Mouse (Mus musculus): Measurements from ENCODE around the gene Fzr1. TPM values are rescaled to one million over a fixed set of nuclear protein-coding genes. Genes with fewer than 3 reads are reported as not detected.

The Fzr1 gene
- total and polyA plus RNA-seq, 3 experiments = 33.1 to 75.4 (median 44.5) TPM

GRCm38 (mm10) chr10:81336558-81336957, 41.8 kb downstream of the Fzr1 start:
- H3K4me3 ChIP-seq (replicated peaks in 1 of 3; ENCODE audit: low read depth in 2 of 3, low read length in 2 of 3, poor library complexity in 1 of 3) = no peak overlapping the region
- H3K79me2 ChIP-seq (replicated peaks; ENCODE audit: control insufficient read depth, extremely low read depth, insufficient read depth, poor library complexity, severe bottlenecking) = no peaks in the 10 kb centered on the region
- no peak for DNase-seq (ENCODE audit: extremely low read depth)
- peaks cover 0 to 7% of the 10 kb centered on the region in 2 experiments for H3K36me3 ChIP-seq (replicated peaks in 1 of 2; ENCODE audit: control insufficient read depth in 1 of 2, insufficient read depth in 1 of 2, low read length in 1 of 2)
- peaks cover 4 to 5% of the 10 kb centered on the region in 2 experiments; a peak in 3 of 4 replicates for H3K4me1 ChIP-seq (ENCODE audit: control insufficient read depth in 1 of 2, insufficient read depth in 2 of 2)
- dilution Hi-C loops (cut with MboI; ENCODE audit: extremely low pct_ligation_motif_present, extremely low pct_unique_long_range_greater_than_20kb, low sequenced_read_pairs) (no loop called here), in situ Hi-C loops (cut with MboI; ENCODE audit: low pct_ligation_motif_present, low pct_unique_long_range_greater_than_20kb, low sequenced_read_pairs) (no loop called here)
- H3K27ac ChIP-seq (ENCODE audit: insufficient read depth, low read depth) = no peak overlapping the region
- peaks cover 6% of the 10 kb centered on the region for H3K27me3 ChIP-seq (replicated peaks)
- no peak overlapping the region for H3K4me2 ChIP-seq (ENCODE audit: insufficient read depth, low read depth, poor library complexity, severe bottlenecking)
- H3K9ac ChIP-seq (ENCODE audit: insufficient read depth, low read depth) = no peak overlapping the region
- TF ChIP-seq TBP (conservative IDR thresholded peaks at IDR 0.05; ENCODE audit: low read depth, low read length) = no peak
- TF ChIP-seq CHD2 (IDR thresholded peaks at IDR 0.05; ENCODE audit: low read length) = no peak
- TF ChIP-seq SIN3A (IDR thresholded peaks at IDR 0.05; ENCODE audit: low read length) = no peak
- TF ChIP-seq HCFC1 (IDR thresholded peaks at IDR 0.05; ENCODE audit: low read depth, low read length) = no peak
- TF ChIP-seq MEF2A (IDR thresholded peaks at IDR 0.05; ENCODE audit: borderline replicate concordance, low read depth, low read length) = no peak
- no peak for TF ChIP-seq NELFE (IDR thresholded peaks at IDR 0.05; ENCODE audit: low read depth, low read length)
- no peak for TF ChIP-seq E2F4 (IDR thresholded peaks at IDR 0.05; ENCODE audit: insufficient replicate concordance, low read depth, low read length)
- H3K9me3 ChIP-seq (replicated peaks; ENCODE audit: low read length) = no peaks in the 10 kb centered on the region

DNA sequence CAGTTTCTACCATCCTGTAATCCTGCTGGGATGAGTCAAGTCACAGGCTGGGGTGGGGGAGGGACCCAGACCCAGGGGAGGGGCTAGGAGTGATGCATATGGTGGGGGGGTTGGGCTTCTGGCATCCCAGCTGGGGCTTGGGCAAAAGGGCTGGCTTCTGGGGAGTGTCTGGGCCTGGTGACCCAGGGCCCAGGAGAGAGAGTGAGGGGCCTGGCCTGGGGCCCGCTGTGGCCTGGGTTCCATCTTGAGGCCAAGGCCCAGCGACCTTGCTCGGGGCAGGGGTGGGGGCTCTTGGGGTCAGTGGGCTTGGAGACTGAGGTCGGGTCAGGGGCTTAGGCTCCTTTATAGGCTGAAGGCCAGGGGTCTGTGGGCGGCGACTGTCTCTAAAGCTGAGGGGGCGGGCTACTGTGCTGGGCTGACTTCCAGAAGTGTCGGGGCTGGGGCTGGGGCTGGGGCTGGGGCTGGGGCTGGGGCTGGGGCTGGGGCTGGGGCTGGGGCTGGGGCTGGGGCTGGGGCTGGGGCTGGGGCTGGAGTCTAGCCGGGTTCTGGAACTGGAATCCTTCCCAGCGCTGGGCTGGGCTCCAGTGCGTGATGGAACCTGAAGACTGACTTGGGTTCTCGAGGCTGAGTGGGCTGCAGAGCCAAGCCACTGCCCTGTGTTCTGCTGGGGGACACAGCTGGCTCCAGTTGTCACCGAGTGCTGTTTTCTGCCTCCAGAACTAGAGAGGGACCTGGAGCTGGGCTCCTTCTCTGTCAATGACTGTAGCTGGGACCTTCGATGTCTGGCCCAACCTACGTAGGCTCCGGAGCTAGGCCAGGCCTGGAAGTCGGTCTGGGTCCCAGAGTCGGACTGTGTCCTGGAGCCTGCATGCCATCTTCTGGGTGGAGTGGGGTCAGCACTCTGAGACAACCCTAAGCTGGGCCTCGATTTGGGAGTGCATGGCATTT, 42.6 kb downstream of the Fzr1 start:
- H3K27ac ChIP-seq (ENCODE audit: insufficient read depth, low read depth) = no peak overlapping the region
- peaks cover 0 to 7% of the 10 kb centered on the region in 2 experiments for H3K36me3 ChIP-seq (replicated peaks in 1 of 2; ENCODE audit: control insufficient read depth in 1 of 2, insufficient read depth in 1 of 2, low read length in 1 of 2)
- H3K4me2 ChIP-seq (ENCODE audit: insufficient read depth, low read depth, poor library complexity, severe bottlenecking) = no peak overlapping the region
- in situ Hi-C loops (cut with MboI; ENCODE audit: low pct_ligation_motif_present, low pct_unique_long_range_greater_than_20kb, low sequenced_read_pairs) (no loop called here), dilution Hi-C loops (cut with MboI; ENCODE audit: extremely low pct_ligation_motif_present, extremely low pct_unique_long_range_greater_than_20kb, low sequenced_read_pairs) (no loop called here)
- H3K9ac ChIP-seq (ENCODE audit: insufficient read depth, low read depth) = no peak overlapping the region
- no peak overlapping the region for H3K4me3 ChIP-seq (replicated peaks in 1 of 3; ENCODE audit: low read depth in 2 of 3, low read length in 2 of 3, poor library complexity in 1 of 3)
- TF ChIP-seq RAD21 (IDR thresholded peaks at IDR 0.05; ENCODE audit: low read depth, low read length) = no peak
- no peak for TF ChIP-seq USF1 (IDR thresholded peaks at IDR 0.05; ENCODE audit: low read depth, low read length)
- no peak for TF ChIP-seq ZC3H11A (IDR thresholded peaks at IDR 0.05; ENCODE audit: low read depth, low read length)
- no peak for TF ChIP-seq BHLHE40 (IDR thresholded peaks at IDR 0.05; ENCODE audit: low read depth, low read length)
- no peak for TF ChIP-seq HCFC1 (IDR thresholded peaks at IDR 0.05; ENCODE audit: low read depth, low read length)
- TF ChIP-seq GABPA (IDR thresholded peaks at IDR 0.05; ENCODE audit: insufficient replicate concordance, low read depth, low read length) = no peak
- no peak for TF ChIP-seq ZNF384 (IDR thresholded peaks at IDR 0.05; ENCODE audit: low read depth, low read length)
- no peak for TF ChIP-seq NRF1 (IDR thresholded peaks at IDR 0.05; ENCODE audit: low read depth, low read length)
- TF ChIP-seq CHD2 (IDR thresholded peaks at IDR 0.05; ENCODE audit: low read length) = no peak
- no peak for TF ChIP-seq POLR2A (IDR thresholded peaks at IDR 0.05; ENCODE audit: low read depth, low read length)
- TF ChIP-seq ZKSCAN1 (IDR thresholded peaks at IDR 0.05; ENCODE audit: borderline replicate concordance, low read depth, low read length) = no peak
- TF ChIP-seq MYC (IDR thresholded peaks at IDR 0.05; ENCODE audit: low read depth, low read length) = no peak
- TF ChIP-seq NELFE (IDR thresholded peaks at IDR 0.05; ENCODE audit: low read depth, low read length) = no peak
- TF ChIP-seq PAX5 (IDR thresholded peaks at IDR 0.05; ENCODE audit: low read length) = no peak
- no peak for TF ChIP-seq MAX (IDR thresholded peaks at IDR 0.05; ENCODE audit: low read length)
- no peak for TF ChIP-seq CHD1 (IDR thresholded peaks at IDR 0.05; ENCODE audit: low read depth, low read length)
- no peak for TF ChIP-seq MAFK (IDR thresholded peaks at IDR 0.05; ENCODE audit: insufficient replicate concordance, low read length)
- TF ChIP-seq ELF1 (IDR thresholded peaks at IDR 0.05; ENCODE audit: low read depth, low read length) = no peak
- no peak for TF ChIP-seq IRF4 (IDR thresholded peaks at IDR 0.05; ENCODE audit: low read depth, low read length)
- TF ChIP-seq ETS1 (conservative IDR thresholded peaks at IDR 0.05; ENCODE audit: low read depth, low read length) = no peak
- no peaks in the 10 kb centered on the region for H3K9me3 ChIP-seq (replicated peaks; ENCODE audit: low read length)
- H3K27me3 ChIP-seq (replicated peaks) = peaks cover 3% of the 10 kb centered on the region
- H3K79me2 ChIP-seq (replicated peaks; ENCODE audit: control insufficient read depth, extremely low read depth, insufficient read depth, poor library complexity, severe bottlenecking) = no peaks in the 10 kb centered on the region
- H3K4me1 ChIP-seq (ENCODE audit: control insufficient read depth in 1 of 2, insufficient read depth in 2 of 2) = peaks cover 0 to 4% of the 10 kb centered on the region in 2 experiments; a peak in 2 of 4 replicates
- no peak for DNase-seq (ENCODE audit: extremely low read depth)
